Mouse (Mus musculus) lung, postnatal 36 days (tissue): ENCODE measurements around the gene Znhit2.

ENCODE experiments used
- DNase-seq: peaks from one replicate; pipeline ENCODE4 v3.0.0; 2022; ENCODE audit warnings: mixed read lengths

Znhit2 gene

DNA sequence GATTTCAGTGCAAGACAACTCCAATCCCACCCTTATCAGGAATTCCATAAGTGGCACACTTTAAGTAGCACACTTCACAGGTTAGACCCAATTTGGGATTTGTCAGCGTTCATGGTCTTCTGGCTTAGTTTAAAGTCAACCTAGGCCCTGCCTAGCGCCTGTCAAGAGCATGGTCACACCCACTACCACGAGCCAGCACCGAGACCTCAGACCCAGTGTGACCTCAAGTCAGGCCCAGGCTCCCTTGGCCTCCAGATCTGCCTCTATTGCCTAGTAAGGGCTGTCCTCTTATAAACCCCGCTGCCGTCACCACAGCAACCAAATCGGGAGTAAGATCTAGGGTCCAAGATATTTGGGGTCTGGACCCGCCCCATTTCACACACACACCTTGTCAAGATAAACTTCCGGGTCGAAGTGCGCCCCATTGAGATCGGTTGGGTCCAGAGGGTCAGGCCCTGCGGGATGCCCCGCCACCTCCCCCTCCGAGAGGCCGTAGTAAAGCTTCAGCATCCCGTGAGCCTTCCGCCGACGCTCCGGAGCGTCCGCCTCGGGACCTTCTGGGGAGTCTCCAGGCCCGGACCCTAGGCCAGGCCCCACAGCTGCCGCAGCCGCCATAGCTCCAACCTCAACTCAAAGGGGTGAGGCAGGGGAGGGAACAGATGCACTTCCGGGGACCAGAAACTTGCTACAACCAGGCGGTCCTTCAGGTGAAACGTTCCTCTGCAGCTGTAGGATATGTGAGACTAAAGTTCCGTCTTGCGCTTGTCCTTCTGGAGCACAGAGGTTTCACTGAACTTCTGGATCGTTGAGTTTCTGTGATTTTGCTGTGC lies 15.8 kb downstream of the Znhit2 start, which contains the start of gene Vps51:
Gene Vps51 (minus strand): TSS at position 668 of the 830 bp plus-strand sequence.
- DNase-seq, result peak; percentile 94

DNA sequence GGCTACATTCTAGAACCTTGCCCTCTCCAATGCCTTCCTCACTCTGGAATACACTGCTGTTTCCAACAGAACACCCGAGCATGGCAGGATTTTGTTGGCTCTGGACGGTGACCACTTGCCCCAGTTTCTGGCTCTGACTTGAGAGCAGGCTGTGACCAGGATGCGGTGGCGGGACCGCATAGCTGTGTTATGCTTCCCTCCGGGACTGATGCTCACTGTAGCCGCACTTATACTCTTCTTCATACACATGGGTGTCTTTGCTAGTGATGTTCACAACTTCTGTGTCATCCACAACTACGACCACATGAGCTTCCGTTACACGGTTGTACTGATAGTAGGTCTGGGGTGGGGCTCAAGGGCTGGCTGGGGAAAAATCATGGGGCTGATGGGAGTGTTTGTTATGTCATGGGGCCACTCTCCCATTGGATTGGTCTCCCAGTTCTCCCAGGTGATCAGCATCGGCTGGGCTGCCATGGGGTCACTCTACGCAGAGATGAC lies 19.0 kb downstream of the Znhit2 start, which contains the start of gene Tmem262:
Gene Tmem262 (plus strand): TSS at position 51 of the 498 bp plus-strand sequence.
- DNase-seq, result no peak

DNA sequence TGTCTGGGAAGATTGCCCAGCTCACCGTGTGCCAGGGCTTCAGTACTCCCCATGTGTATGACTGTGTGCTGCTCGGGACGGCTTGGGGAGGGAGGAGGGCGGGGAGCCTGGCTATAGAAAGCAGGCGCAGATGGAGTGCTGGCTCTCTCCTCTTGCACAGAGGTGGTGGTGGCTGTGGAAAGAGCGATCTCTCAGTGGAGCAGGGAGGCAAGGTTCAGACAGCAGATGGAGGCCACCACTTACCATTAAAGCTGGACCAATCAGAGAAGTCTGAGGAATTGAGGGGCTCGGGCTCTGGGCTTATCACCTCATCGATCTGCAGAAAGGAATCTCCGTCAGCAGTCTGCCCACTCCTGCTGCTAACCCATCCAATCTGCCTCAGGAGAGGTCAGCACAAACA lies 21.2 kb downstream of the Znhit2 start, which contains the start of gene Gm28374:
Gene Gm28374 (minus strand): TSS at position 101 of the 400 bp plus-strand sequence.
- no peak for DNase-seq

DNA sequence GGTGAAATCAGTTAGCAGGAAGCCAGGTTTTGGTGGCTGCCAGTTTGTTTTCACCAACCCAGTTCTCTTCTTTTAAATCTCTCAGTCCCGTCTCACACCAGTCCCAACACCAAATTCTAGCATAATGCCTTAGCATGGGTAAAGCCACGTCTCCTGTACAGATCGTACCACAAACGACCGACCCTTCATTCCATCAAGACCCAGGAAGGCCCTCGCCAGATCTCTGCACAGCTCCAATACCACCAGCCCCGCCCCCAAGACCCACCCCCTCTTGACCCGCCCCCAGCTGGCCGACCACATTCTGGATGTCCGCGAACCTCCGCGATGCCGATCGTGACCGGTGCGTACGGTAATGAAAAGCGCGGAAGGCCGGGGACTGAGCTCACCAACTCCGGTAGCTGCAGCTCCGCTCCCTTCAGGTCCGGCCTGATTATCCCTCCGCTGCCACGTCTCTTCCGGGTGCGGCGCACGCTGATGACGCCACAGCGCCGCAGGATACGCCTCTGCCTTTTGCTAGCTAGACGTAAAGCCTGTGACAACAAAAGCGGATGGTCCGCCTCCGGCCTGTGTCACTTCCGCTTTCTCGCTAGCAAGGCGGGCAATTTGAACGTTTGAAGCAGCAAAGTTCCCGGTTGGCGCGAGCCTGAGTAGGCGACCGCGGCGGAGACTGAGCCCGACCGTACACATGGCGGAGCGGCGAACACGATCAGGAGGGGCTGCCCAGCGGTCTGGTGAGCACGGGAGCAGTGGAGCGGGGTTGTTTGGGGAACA lies 23.7 kb downstream of the Znhit2 start, which contains the start of the genes Zfpl1 and Cdca5:
Gene Zfpl1 (minus strand): TSS at position 479 of the 771 bp plus-strand sequence.
Gene Cdca5 (plus strand): TSS at position 506 of the 771 bp plus-strand sequence.
- DNase-seq, result peak; percentile 98

DNA sequence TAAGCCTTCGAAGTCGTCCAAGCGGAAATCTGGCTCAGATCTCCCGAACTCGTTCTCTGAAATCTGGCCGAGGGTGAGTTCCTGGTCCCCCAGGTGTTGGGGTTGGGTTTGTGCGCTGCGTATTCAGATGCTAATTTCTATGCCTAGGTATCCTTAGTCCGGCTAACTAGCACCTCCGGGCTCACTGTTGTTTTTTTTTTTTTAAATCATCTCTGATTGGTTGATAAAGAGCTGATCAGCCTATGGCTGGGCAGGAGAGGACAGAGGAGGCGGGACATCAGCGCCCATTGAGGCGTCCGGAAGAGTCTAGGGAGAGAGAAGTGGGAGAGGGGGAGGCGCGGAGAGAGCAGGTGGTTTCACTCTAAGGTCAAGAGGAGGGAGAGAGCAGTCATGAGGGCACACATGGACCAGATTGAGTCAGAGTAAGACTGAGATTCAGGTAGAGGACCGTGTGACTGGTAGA lies 24.5 kb downstream of the Znhit2 start:
- DNase-seq, result peak; percentile 72

DNA sequence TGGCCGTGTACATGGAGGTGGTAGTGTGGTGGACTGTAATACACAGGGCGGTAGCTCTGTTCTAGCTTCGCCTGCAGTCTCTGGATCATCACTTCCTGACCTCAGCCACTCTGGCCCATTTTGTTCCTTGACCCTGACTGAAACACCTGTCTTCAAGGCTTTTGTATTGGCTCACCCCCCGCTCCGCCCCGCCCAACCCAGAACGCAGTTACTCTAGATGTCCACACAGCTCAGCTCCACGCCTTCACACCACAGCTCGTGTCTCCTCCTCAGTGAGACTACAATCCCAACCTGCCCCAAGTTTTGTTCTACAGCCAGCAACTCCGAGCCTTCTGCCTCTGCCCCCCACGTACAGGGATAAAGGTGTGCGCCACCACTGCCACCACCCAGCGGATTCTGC lies 27.8 kb downstream of the Znhit2 start:
- DNase-seq, result no peak

DNA sequence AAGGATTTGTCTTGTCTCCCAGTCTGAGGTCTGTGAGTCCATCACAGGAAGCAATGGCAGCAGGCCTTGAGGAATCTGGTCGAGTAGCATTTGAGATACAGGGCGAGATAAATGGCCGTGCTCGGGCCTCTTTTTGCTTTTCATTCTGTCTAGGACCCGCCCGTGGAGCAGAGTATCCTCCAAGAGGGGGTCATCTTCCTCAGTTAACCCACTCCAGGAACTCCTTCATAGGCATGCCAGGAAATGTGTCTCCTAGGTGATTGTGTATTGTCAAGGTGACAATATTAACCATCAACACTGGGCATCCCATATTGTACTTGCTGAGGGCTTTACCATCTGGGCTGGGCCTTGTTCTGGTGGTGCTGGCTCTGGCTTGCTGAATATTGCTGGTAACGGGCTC lies 33.1 kb downstream of the Znhit2 start, which contains the start of gene AC131692.1:
Gene AC131692.1 (plus strand): TSS at position 301 of the 400 bp plus-strand sequence.
- no peak for DNase-seq

DNA sequence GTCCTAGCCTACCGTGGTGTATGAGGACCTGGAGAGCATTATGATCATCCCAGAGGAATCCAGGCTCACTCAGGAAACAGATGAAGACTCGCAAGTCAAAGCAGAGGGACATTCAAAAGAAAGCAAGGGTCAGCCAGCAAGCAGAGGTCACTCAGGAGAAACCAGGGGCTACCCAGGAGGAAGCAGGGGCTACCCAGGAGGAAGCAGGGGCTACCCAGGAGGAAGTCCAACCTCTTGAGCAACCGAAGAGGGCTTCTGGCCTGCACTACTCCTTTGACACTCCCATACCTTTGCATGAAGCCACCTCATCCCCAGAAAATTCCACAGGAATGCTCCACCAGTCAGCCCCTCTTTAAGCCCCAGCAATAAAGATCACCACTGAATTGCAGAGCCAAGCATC lies 36.9 kb downstream of the Znhit2 start:
- DNase-seq, result no peak

DNA sequence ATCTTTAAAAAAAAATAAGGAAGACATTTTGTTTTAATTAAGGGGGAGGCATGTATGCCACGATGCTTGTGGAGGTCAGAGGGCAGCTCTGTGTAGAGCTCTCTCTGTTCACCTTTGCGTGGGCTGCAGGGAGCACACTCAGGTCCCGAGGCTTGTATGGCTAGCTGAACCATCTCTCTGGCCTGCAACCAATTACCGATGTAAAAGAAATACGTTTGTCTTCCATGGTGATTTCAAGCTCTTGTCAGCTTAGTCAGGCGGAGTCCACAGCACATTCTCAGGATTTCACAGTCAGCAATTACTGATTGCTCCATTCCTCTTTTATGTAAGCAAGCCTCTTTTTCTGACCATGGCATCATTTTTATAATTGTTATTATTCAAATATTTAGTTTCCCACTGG lies 40.2 kb downstream of the Znhit2 start:
- no peak for DNase-seq

DNA sequence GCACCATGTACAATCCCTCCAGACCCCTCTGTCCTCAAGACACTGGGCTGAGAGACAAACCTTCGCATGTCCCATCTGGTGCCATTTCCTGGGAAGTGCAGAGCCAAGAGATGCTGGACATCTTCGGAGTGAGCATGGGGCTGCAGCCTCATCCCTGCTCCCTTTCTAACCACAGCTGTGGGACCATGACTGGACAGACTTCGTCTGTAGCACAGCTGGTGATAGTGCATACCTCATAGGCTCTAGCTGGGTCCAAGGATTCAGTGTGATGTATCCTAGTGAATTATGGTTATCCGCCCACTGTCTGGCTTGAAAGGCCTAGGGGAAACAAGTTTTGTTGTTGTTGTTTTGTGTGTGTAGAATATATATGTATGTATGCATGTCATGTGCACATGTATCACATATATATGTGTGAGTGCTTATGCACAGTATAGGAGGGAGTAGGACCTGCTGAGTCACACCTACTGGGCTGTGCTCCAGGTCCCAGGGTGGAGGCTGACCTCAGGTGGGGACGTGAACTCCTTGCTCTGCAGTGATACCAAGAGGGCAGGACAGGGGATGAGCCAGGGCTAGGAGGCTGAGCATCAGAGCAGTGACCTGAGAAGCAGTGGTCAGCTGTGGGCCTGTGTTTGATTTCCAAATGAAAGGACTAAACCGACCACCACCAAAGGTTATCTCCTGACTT lies 41.3 kb downstream of the Znhit2 start:
- no peak for DNase-seq

DNA sequence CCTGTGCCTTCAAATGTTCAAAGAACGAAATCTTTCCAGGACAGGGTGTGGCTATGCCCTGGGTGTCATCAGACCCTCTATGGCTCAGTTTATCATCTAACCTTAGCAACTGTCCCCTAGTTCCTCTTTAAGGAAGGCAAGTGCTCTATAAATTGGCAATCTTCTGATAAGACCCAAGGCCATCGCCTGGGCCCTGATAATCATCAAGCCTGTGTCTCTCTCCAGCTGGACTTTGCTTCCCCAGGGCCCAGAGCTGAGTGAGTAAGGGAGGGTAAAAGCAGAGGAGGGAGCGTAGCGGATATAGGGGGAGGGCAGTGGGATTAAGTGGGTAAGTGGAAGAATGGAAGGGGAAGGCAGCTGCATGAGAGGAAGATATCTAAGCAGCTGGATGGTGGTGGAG lies 43.5 kb downstream of the Znhit2 start:
- DNase-seq, result no peak

DNA sequence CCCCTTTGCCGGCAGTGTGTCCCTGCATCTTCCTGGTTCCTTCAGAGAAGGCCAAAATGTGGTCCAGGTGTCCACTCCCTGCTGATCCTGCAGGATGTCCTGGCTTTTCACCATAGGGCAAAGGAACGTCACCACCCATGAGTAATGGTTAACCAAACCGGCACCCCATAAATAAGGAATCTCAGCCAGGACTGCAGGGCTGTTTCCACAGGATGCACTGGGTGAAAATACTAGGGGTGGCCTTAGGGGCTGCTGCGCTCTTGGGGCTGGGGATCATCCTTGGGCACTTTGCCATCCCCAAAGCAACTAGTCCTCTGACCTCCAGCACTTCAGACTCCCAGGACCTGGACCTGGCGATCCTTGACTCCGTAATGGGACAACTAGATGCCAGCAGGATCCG lies 44.6 kb downstream of the Znhit2 start, which contains the start of gene Naaladl1:
Gene Naaladl1 (plus strand): TSS at position 197 of the 400 bp plus-strand sequence.
- DNase-seq, result no peak
